Mouse (Mus musculus) layer of hippocampus, adult 2 months (tissue): ENCODE data around the gene Sae1. TPM values are rescaled to one million over a fixed set of nuclear protein-coding genes. Genes with fewer than 3 reads are reported as not detected.

ENCODE experiments used
- DNase-seq, 2 experiments: peaks; one replicate each; pipeline ENCODE4 v3.0.0; 2022; ENCODE audit warnings: low spot score in 2 of 2
- H3K27ac ChIP-seq: fragments of 200-600 bp; 2 replicates; pipeline ENCODE4 v1.8.1; 2022
- H3K4me3 ChIP-seq: fragments of 200-600 bp; 2 replicates; pipeline ENCODE4 v1.8.1; 2022; ENCODE audit warnings: mild to moderate bottlenecking
- CTCF ChIP-seq: fragments of 200-600 bp; conservative IDR thresholded peaks from 2 replicates; pipeline ENCODE4 v1.8.1; 2022; ENCODE audit warnings: antibody characterized with exemption, mild to moderate bottlenecking, moderate library complexity
- long read RNA-seq, 2 experiments: library from polyadenylated mRNA; stranded (forward); transcript quantifications; one replicate each; pipeline ENCODE4 v2.0.0; 2021; ENCODE audit warnings: borderline mapping rate in 2 of 2
- total RNA-seq, 2 experiments: library from RNA; stranded (reverse); gene quantifications; 2 replicates each; pipeline ENCODE4 v1.2.3; 2021

Sae1 gene
- total RNA-seq: 10 to 100 TPM; 89.8 to 90.7 TPM
- long read RNA-seq, experiment 1, transcript Sae1-201 (9 exons, 1,875 nt): major isoform, 105 of 118 reads
- long read RNA-seq, experiment 1, partial matches to known transcripts: 0 of 118 reads
- long read RNA-seq, experiment 1, other reads (novel, unspliced or antisense): 13 of 118 reads
- long read RNA-seq, experiment 2, transcript Sae1-201 (9 exons, 1,875 nt): major isoform, 147 of 165 reads
- long read RNA-seq, experiment 2, partial matches to known transcripts: 5 of 165 reads
- long read RNA-seq, experiment 2, other reads (novel, unspliced or antisense): 12 of 165 reads

DNA sequence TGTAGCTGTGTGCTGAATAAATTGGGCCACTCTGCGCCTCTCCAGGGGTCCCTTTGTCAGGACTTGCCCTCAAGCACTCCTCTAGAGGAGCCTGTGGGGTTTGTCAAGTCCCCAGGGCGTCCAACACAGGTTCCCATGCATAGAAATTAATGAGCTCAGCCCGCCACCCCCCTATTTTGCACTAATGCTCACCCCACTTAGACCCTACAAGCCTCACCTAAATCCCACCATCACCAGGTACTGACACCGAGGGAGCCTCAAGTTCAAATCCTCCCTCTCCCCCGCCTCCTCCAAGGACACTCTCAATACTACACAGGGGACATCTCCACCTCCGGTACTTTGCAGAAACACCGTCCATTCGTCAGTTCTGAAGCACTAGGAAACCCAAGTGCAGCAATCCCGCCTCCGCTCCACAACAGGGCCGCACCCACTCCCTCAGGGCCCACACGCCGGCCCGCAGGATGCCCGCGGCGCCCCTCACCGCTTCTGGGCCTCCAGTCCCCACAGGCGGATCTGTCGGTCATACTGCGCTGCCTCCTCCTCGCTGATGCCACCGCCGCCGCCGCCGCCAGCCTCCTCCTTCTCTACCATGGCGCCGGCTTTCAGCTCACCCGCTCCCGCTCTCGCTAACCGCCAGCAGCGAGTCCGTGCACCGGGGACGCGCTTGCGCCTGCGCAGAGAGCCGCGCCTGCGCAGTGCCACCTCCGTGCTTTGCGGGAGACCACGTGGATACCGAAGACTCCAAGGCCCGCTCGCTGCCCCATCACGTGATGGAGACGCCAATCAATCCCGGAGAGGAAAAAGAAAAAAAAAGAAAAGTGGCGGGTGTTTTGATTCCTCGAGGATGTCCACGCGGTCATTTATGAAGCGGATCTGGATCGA, at the start of gene Sae1:
Gene Sae1 (minus strand): TSS at position 647 of the 882 bp plus-strand sequence.
- Histone ChIP-seq H3K4me3 (peak within 1 kb of the TSS; percentile 69), H3K27ac (peak within 1 kb of the TSS; percentile 75)
- no peak for TF ChIP-seq CTCF
- DNase-seq: peak; percentile 97 to 98

DNA sequence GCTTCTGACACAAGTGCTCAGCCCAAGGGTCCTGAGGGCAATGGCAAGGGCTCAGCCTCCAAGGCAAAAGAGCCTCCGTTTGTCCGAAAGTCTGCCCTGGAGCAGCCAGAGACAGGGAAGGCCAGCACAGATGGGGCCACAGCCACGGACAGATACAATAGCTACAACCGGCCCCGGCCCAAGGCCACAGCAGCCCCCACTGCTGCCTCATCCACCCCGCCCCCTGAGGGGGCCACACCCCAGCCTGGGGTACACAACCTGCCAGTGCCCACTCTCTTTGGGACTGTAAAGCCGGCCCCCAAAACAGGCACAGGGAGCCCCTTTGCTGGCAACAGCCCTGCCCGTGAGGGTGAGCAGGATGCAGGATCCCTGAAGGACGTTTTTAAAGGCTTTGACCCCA, 47.5 kb upstream of the Sae1 start:
- DNase-seq: peak in 1 of 2 experiments; percentile 13
- TF ChIP-seq CTCF: no peak
- H3K27ac ChIP-seq: no peak overlapping the region
- no peak overlapping the region for H3K4me3 ChIP-seq

GRCm38 (mm10) chr7:16433352-16433971, 45.9 kb upstream of the Sae1 start:
- no peak overlapping the region for H3K4me3 ChIP-seq
- H3K27ac ChIP-seq: no peak overlapping the region
- no peak for DNase-seq
- no peak for TF ChIP-seq CTCF

GRCm38 (mm10) chr7:16426129-16426729, 38.6 kb upstream of the Sae1 start:
- H3K4me3 ChIP-seq: no peak overlapping the region
- TF ChIP-seq CTCF: peak; percentile 95
- H3K27ac ChIP-seq: no peak overlapping the region
- peak; percentile 66 to 75 for DNase-seq

DNA sequence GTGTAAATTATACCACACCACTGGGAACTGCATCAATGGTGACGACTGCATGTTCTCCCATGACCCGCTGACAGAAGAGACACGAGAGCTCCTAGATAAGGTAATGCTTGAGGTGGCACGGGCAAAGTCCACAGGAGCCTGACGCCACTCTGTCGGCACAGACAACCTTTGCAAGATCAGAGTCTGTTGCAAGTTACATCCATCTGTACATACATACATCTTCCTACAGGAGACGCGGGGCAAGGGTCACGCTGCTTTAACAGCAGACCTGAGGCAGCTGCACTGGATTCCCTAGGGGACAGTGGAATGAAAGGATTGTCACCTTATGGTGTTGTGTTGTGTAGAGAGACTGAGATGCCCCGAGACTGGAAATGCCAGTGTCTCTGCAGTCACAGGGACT, 38.1 kb upstream of the Sae1 start:
- no peak overlapping the region for H3K4me3 ChIP-seq
- H3K27ac ChIP-seq: no peak overlapping the region
- TF ChIP-seq CTCF: no peak
- no peak for DNase-seq

DNA sequence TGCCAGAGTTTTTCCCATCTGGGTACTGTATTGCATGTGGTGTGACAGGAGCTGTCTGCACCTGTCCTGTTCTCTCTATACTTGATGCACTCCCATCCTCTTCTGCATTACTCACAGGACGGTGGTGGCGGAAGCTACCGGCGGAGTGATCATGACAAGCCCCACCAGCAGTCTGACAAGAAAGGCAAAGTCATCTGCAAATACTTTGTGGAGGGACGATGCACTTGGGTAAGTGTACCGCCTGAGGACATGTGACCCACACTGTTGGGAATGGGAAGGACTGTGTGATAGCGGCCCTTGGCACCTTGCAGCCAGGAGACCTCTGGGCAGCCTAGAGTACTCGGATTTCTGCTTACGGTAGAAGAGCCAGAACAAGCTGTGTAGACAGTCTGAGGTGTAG, 36.1 kb upstream of the Sae1 start:
- TF ChIP-seq CTCF: no peak
- Histone ChIP-seq H3K4me3 (no peak overlapping the region), H3K27ac (no peak overlapping the region)
- no peak for DNase-seq

DNA sequence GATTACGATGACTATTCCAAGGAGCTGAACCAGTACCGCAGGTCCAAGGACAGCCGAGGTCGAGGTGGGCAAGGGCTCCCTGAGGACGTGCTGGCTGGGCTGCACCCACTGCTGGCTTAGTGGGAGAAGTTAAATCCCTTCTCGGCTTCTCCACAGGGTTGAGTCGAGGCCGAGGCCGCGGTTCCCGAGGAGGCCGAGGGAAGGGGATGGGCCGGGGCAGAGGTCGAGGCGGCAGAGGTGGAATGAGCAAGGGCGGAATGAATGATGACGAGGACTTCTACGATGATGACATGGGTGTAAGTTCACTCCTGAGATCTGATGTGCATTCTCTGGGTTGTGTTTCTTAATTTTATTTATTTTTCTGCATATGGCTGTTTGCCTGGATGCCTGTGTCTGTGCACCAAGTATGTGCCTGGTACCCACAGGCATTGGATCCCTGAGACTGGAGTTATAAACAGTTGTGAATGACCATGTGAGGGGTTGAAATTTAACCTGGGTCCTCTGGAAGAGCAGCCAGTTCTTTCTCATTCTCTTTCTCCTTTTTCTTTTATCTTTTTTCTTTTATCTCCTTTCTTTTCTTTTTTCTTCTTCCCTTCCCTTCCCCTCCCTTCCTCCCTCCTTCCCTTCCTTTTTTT, 34.7 kb upstream of the Sae1 start:
- Histone ChIP-seq H3K27ac (no peak overlapping the region), H3K4me3 (no peak overlapping the region)
- DNase-seq: no peak
- no peak for TF ChIP-seq CTCF

- TF ChIP-seq CTCF: no peak
- no peak for DNase-seq
- no peak overlapping the region for H3K27ac ChIP-seq
- H3K4me3 ChIP-seq: no peak overlapping the region
Observed at GRCm38 (mm10) chr7:16420493-16421118, 33.0 kb upstream of the Sae1 start.

- Histone ChIP-seq H3K27ac (no peak overlapping the region), H3K4me3 (no peak overlapping the region)
- 0 out of 2 replicates have a peak, but pooled peaks have one; percentile 7 for TF ChIP-seq CTCF
- no peak for DNase-seq
Observed at GRCm38 (mm10) chr7:16418713-16419112, 31.1 kb upstream of the Sae1 start.

- H3K27ac ChIP-seq: no peak overlapping the region
- DNase-seq: no peak
- no peak for TF ChIP-seq CTCF
- H3K4me3 ChIP-seq: no peak overlapping the region
Observed at GRCm38 (mm10) chr7:16417141-16417771, 29.6 kb upstream of the Sae1 start.

DNA sequence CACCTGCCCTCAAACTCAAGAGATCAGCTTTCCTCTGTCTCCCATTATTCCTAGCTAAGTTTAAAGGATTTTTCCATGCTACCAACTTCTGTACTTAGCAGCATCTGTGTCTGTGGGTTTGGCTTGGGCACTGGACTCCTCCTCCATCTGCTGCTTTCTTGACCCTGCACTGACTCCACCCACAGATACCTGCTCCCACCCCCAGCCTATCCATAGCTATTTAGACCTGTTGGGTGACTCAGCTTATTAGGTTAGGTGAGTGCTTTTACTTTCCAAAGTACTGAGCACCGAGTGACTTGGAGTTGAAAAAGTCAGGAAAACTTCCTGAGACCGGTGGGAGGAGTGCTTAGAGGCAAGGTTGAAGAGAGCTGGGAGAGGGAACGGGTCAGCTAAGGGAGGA, 27.8 kb upstream of the Sae1 start:
- no peak overlapping the region for H3K27ac ChIP-seq
- no peak for DNase-seq
- no peak for TF ChIP-seq CTCF
- no peak overlapping the region for H3K4me3 ChIP-seq
